ENCODE assay signal across 9 mouse cellular contexts in genomic region chr2:30753219-30753618, GRCm38 (mm10). TPM values are rescaled to one million over a fixed set of nuclear protein-coding genes. Genes with fewer than 3 reads are reported as not detected.
DNase-seq lines count a peak whose midpoint lies in the region; ATAC-seq and TF ChIP-seq lines count a peak whose summit lies in the region.
"Had no signal": no experiment of that assay in that cellular context is flagged by ENCODE, and none has a peak within 500 bp of the region (broad histone marks: within the 10 kb centered on the region; RNA-seq: fewer than 3 reads in every experiment).

No protein-coding gene starts in this region.

- H3K4me2 ChIP-seq in hindbrain, embryonic 12.5 days (replicated peaks), result no peak overlapping the region
- H3K4me2 ChIP-seq in hindbrain, embryonic 14.5 days (replicated peaks), result no peak overlapping the region
- H3K4me2 ChIP-seq in myocyte (ENCODE audit: low read depth), result peak overlapping the region; percentile 52

- no peak overlapping the region for H3ac ChIP-seq in myocyte (ENCODE audit: control insufficient read depth, insufficient read length)

- DNase-seq in hindbrain, embryonic 14.5 days (ENCODE audit: low spot score), result no peak
- DNase-seq in embryo, embryonic 10 days (ENCODE audit: low spot score), result peak; percentile 45
- peak; percentile 84 for DNase-seq in heart, embryonic 10.5 days (ENCODE audit: low spot score)
- DNase-seq in kidney, postnatal 14 days, result peak; percentile 80
- DNase-seq in thymus, postnatal 10 days (ENCODE audit: low spot score in 2 of 2), result no peak

- no peak overlapping the region for H3K9ac ChIP-seq in hindbrain, embryonic 12.5 days
- H3K9ac ChIP-seq in hindbrain, embryonic 14.5 days, result no peak overlapping the region

- H3K4me3 ChIP-seq in hindbrain, embryonic 12.5 days, result no peak overlapping the region
- H3K4me3 ChIP-seq in hindbrain, embryonic 14.5 days (replicated peaks; ENCODE audit: low read length), result no peak overlapping the region
- H3K4me3 ChIP-seq in heart, embryonic 10.5 days, result 0 out of 2 replicates have a peak overlapping the region, but pooled peaks have one; percentile 9
- H3K4me3 ChIP-seq in myocyte, result no peak overlapping the region

- 18% methylated on average over 18 of the region's 18 CpGs for WGBS in hindbrain, embryonic 12.5 days
- WGBS in hindbrain, embryonic 14.5 days, result 20% methylated on average over 18 of the region's 18 CpGs
- 13% methylated on average over 18 of the region's 18 CpGs for WGBS in heart, embryonic 10.5 days

- peaks cover 20% of the 10 kb centered on the region for H3K4me1 ChIP-seq in hindbrain, embryonic 12.5 days
- peaks cover 3% of the 10 kb centered on the region; the same call in 1 of the 2 replicates for H3K4me1 ChIP-seq in hindbrain, embryonic 14.5 days (replicated peaks; ENCODE audit: control insufficient read depth, insufficient read depth, low read length)
- H3K4me1 ChIP-seq in heart, embryonic 10.5 days, result peaks cover 50% of the 10 kb centered on the region

- peak; percentile 52 for TF ChIP-seq POLR2A in myocyte (IDR thresholded peaks at IDR 0.05; ENCODE audit: insufficient read length, low read depth)

- no peaks in the 10 kb centered on the region for H3K36me3 ChIP-seq in hindbrain, embryonic 12.5 days
- H3K36me3 ChIP-seq in hindbrain, embryonic 14.5 days (replicated peaks; ENCODE audit: control insufficient read depth, insufficient read depth), result no peaks in the 10 kb centered on the region
- H3K36me3 ChIP-seq in heart, embryonic 10.5 days, result 0 out of 2 replicates have a peak, but pooled peaks cover 3% of the 10 kb centered on the region
- H3K36me3 ChIP-seq in myocyte (ENCODE audit: control insufficient read depth, insufficient read depth), result no peaks in the 10 kb centered on the region

- peak overlapping the region; percentile 40; the same call in 1 of the 2 replicates for H3K27ac ChIP-seq in hindbrain, embryonic 12.5 days
- no peak overlapping the region for H3K27ac ChIP-seq in hindbrain, embryonic 14.5 days
- peak overlapping the region; percentile 80 for H3K27ac ChIP-seq in heart, embryonic 10.5 days

- ATAC-seq in hindbrain, embryonic 12.5 days (ENCODE audit: low FRiP score), result no peak
- no peak for ATAC-seq in hindbrain, embryonic 14.5 days (ENCODE audit: low FRiP score)
- ATAC-seq in megakaryocyte-erythroid progenitor cell, adult 5-6 weeks (replicated peaks; ENCODE audit: low FRiP score, low TSS enrichment, poor library complexity, severe bottlenecking), result no peak

- no peaks in the 10 kb centered on the region for H3K79me2 ChIP-seq in myocyte (ENCODE audit: control insufficient read depth, insufficient read depth)

- peaks cover 6% of the 10 kb centered on the region for H3K9me3 ChIP-seq in hindbrain, embryonic 12.5 days (replicated peaks)
- no peaks in the 10 kb centered on the region; the same call in 1 of the 2 replicates for H3K9me3 ChIP-seq in hindbrain, embryonic 14.5 days (ENCODE audit: control insufficient read depth, low read length)
- H3K9me3 ChIP-seq in heart, embryonic 10.5 days, result no peaks in the 10 kb centered on the region

- no peaks in the 10 kb centered on the region for H3K27me3 ChIP-seq in hindbrain, embryonic 12.5 days
- H3K27me3 ChIP-seq in hindbrain, embryonic 14.5 days (ENCODE audit: control insufficient read depth, insufficient read depth, low read length), result no peaks in the 10 kb centered on the region
- H3K27me3 ChIP-seq in heart, embryonic 10.5 days (ENCODE audit: insufficient read depth, poor library complexity, severe bottlenecking), result no peaks in the 10 kb centered on the region
- H3K27me3 ChIP-seq in myocyte (ENCODE audit: control insufficient read depth, insufficient read depth, insufficient read length), result no peaks in the 10 kb centered on the region

TF ChIP-seq in myocyte, 11 proteins besides CTCF, POLR2A, EP300 and RAD21:
- no peak for TF ChIP-seq POLR2AphosphoS2 (IDR thresholded peaks at IDR 0.05; ENCODE audit: insufficient read length, low read depth)
- no peak for TF ChIP-seq CEBPB (IDR thresholded peaks at IDR 0.05; ENCODE audit: insufficient read depth, poor library complexity, severe bottlenecking)
- no peak for TF ChIP-seq MAX (IDR thresholded peaks at IDR 0.05; ENCODE audit: low read depth)
- TF ChIP-seq TCF12 (IDR thresholded peaks at IDR 0.05; ENCODE audit: insufficient read depth, poor library complexity, severe bottlenecking), result no peak
- TF ChIP-seq REST (IDR thresholded peaks at IDR 0.05; ENCODE audit: insufficient read depth, insufficient read length), result no peak
- TF ChIP-seq USF1 (IDR thresholded peaks at IDR 0.05; ENCODE audit: low read depth), result no peak
- no peak for TF ChIP-seq MYOG (IDR thresholded peaks at IDR 0.05; ENCODE audit: control insufficient read depth in 1 of 3, insufficient read depth in 1 of 3, insufficient read length in 2 of 3, low read depth in 2 of 3)
- no peak for TF ChIP-seq MYOD1 (IDR thresholded peaks at IDR 0.05; ENCODE audit: control insufficient read depth in 1 of 3, insufficient read length in 2 of 3, low read depth in 2 of 3)
- no peak for TF ChIP-seq TCF3 (IDR thresholded peaks at IDR 0.05; ENCODE audit: insufficient read length, low read depth)

RNA-seq across cellular contexts. Expression of gene 1700001O22Rik, which starts 50.2 kb away (rescaled TPM):
- polyA plus RNA-seq in hindbrain, embryonic 12.5 days (2016; fragmentation: Nextera tagmentation; extraction: Ambion mirVana), result 1.9 and 2.2 TPM in 2 replicates
- polyA plus RNA-seq in hindbrain, embryonic 14.5 days (2014; fragmentation: Nextera tagmentation; extraction: Ambion mirVana), result 0.87 and 2.1 TPM in 2 replicates
- 1.3 and 1.8 TPM in 2 replicates for polyA plus RNA-seq in heart, embryonic 10.5 days (2016; fragmentation: Nextera tagmentation; extraction: Ambion mirVana)
- polyA plus RNA-seq in myocyte (2012; fragmentation: generic; extraction: Trizol), result 0.12 TPM
- 0.54 and 1.2 TPM in 2 replicates for total RNA-seq in megakaryocyte-erythroid progenitor cell, adult 5-6 weeks (2014; fragmentation: Nextera tagmentation)
- total RNA-seq in megakaryocyte-erythroid progenitor cell, adult 5-6 weeks (2017), result not detected in 2 replicates
- total RNA-seq: neutrophil, adult 5-6 weeks had no signal

RNA-seq across cellular contexts. Expression of gene Ntmt1, which starts 54.4 kb away (rescaled TPM):
- polyA plus RNA-seq in hindbrain, embryonic 12.5 days (2016; fragmentation: Nextera tagmentation; extraction: Ambion mirVana), result 97.2 and 102 TPM in 2 replicates
- 102 and 103 TPM in 2 replicates for polyA plus RNA-seq in hindbrain, embryonic 14.5 days (2014; fragmentation: Nextera tagmentation; extraction: Ambion mirVana)
- 102 and 116 TPM in 2 replicates for polyA plus RNA-seq in heart, embryonic 10.5 days (2016; fragmentation: Nextera tagmentation; extraction: Ambion mirVana)
- 71.2 TPM for polyA plus RNA-seq in myocyte (2012; fragmentation: generic; extraction: Trizol)
- 23.7 and 36.8 TPM in 2 replicates for total RNA-seq in megakaryocyte-erythroid progenitor cell, adult 5-6 weeks (2014; fragmentation: Nextera tagmentation)
- 9.8 and 14.7 TPM in 2 replicates for total RNA-seq in megakaryocyte-erythroid progenitor cell, adult 5-6 weeks (2017)

Comparison
In these comparisons a context has a peak if more than half of its experiments do, and no peak if none do; other contexts are left out.
1. DNase-seq: peak in embryo, embryonic 10 days (single experiment), heart, embryonic 10.5 days (single experiment) and kidney, postnatal 14 days (single experiment); none in hindbrain, embryonic 14.5 days (single experiment) and thymus, postnatal 10 days (0 of 2).